Mouse (Mus musculus) large intestine, adult 2 months (tissue): ENCODE results near the gene Plpp6. TPM values are rescaled to one million over a fixed set of nuclear protein-coding genes. Genes with fewer than 3 reads are reported as not detected.
"Not testable (repeated sequence)": the region's sequence is repeated elsewhere in the genome, so short reads cannot be mapped to it uniquely, and the experiment has no call there.

Experiments used
- DNase-seq: peaks from one replicate; pipeline ENCODE4 v3.0.0-alpha.2; 2012; ENCODE audit warnings: low read depth, low spot score
- WGBS: fragments of 180-500 bp; shearing (Covaris S2); methylation state at CpG from one replicate; pipeline ENCODE4 v1.1.7; 2018; 5-methylcytosine and 5-hydroxymethylcytosine counted together
- polyA plus RNA-seq: library from polyadenylated mRNA; depleted of rRNA; stranded (reverse); fragments of >200 nt; gene quantifications from 2 replicates; pipeline ENCODE4 v1.2.3, GENCODE M21; 2012

Gene Plpp6
- polyA plus RNA-seq, 1 experiment: 13.8 TPM

GRCm38 (mm10) chr19:28974862-28975611 is 11.3 kb downstream of the Plpp6 start:
- 19% methylated on average over 35 of the region's 35 CpGs for WGBS

GRCm38 (mm10) chr19:28982617-28983016 is 18.9 kb downstream of the Plpp6 start:
- no peak for DNase-seq
- WGBS: 51% methylated on average over 7 of the region's 7 CpGs

More at GRCm38 (mm10) chr19:28974862-28975611, 11.3 kb downstream of the Plpp6 start:
- DNase-seq: peak; percentile 35

GRCm38 (mm10) chr19:28989515-28989914 is 25.8 kb downstream of the Plpp6 start:
- 66% methylated on average over 8 of the region's 8 CpGs for WGBS
- DNase-seq: no peak

- DNase-seq: peak; percentile 91
- WGBS: under 1% methylated on average over 37 of the region's 37 CpGs
These were observed 26.4 kb downstream of the Plpp6 start, which contains the start of gene Cdc37l1 for GRCm38 (mm10) chr19:28990194-28990589. Gene Cdc37l1 (plus strand): TSS chr19:28990352.

GRCm38 (mm10) chr19:28990590-28991221 is 27.0 kb downstream of the Plpp6 start:
- DNase-seq: peak; percentile 19
- WGBS: under 1% methylated on average over 41 of the region's 41 CpGs

GRCm38 (mm10) chr19:28991391-28991790 is 27.6 kb downstream of the Plpp6 start:
- no peak for DNase-seq
- WGBS: 57% methylated on average over 5 of the region's 5 CpGs

- 68% methylated on average over 7 of the region's 7 CpGs for WGBS
- no peak for DNase-seq
These were observed 31.1 kb downstream of the Plpp6 start for GRCm38 (mm10) chr19:28994870-28995269.

GRCm38 (mm10) chr19:28995366-28995765 is 31.6 kb downstream of the Plpp6 start:
- no peak for DNase-seq
- WGBS: 83% methylated on average over 5 of the region's 5 CpGs

GRCm38 (mm10) chr19:28997976-28998630 is 34.4 kb downstream of the Plpp6 start:
- DNase-seq: no peak
- WGBS: 65% methylated on average over 4 of the region's 4 CpGs

GRCm38 (mm10) chr19:29000321-29000720 is 36.6 kb downstream of the Plpp6 start:
- not testable (repeated sequence) for DNase-seq
- WGBS: 98% methylated on average over 16 of the region's 16 CpGs

- 71% methylated on average over 3 of the region's 3 CpGs for WGBS
- DNase-seq: no peak
These were observed 44.4 kb downstream of the Plpp6 start for GRCm38 (mm10) chr19:29008069-29008706.

- WGBS: 94% methylated on average over 11 of the region's 11 CpGs
- no peak for DNase-seq
These were observed 45.3 kb downstream of the Plpp6 start for GRCm38 (mm10) chr19:29009046-29009445.

GRCm38 (mm10) chr19:29011355-29011990 is 47.7 kb downstream of the Plpp6 start:
- 87% methylated on average over 12 of the region's 12 CpGs for WGBS

GRCm38 (mm10) chr19:29014466-29015055 is 50.8 kb downstream of the Plpp6 start:
- no peak for DNase-seq
- 72% methylated on average over 5 of the region's 5 CpGs for WGBS

More at GRCm38 (mm10) chr19:29011355-29011990, 47.7 kb downstream of the Plpp6 start:
- no peak for DNase-seq

- DNase-seq: no peak
- 68% methylated on average over 8 of the region's 8 CpGs for WGBS
These were observed 51.9 kb downstream of the Plpp6 start for GRCm38 (mm10) chr19:29015410-29016203.

- 68% methylated on average over 5 of the region's 5 CpGs for WGBS
- no peak for DNase-seq
These were observed 52.5 kb downstream of the Plpp6 start for GRCm38 (mm10) chr19:29016204-29016765.
